Mouse (Mus musculus): ENCODE results near the gene Usp36. TPM values are rescaled to one million over a fixed set of nuclear protein-coding genes. Genes with fewer than 3 reads are reported as not detected.

Gene Usp36
- polyA plus RNA-seq, 2 experiments, result 17.7 to 24.3 TPM

GRCm38 (mm10) chr11:118219066-118219465 is 71.0 kb downstream of the Usp36 start:
- Histone ChIP-seq H3K9me3 (ENCODE audit: control insufficient read depth, low read length) (no peaks in the 10 kb centered on the region), H3K9ac (ENCODE audit: low read depth, low read length, severe bottlenecking) (no peak overlapping the region), H3K36me3 (ENCODE audit: control insufficient read depth, insufficient read depth, low read length) (no peaks in the 10 kb centered on the region), H3K27me3 (ENCODE audit: control insufficient read depth, insufficient read depth, low read length) (no peaks in the 10 kb centered on the region), H3K4me2 (replicated peaks; ENCODE audit: low read depth, low read length, severe bottlenecking) (no peak overlapping the region), H3K4me1 (ENCODE audit: control insufficient read depth, insufficient read depth, low read length) (no peaks in the 10 kb centered on the region), H3K4me3 (replicated peaks; ENCODE audit: low read length) (no peak overlapping the region), H3K27ac (replicated peaks; ENCODE audit: low read depth, low read length) (no peak overlapping the region)
- 82% methylated on average over 4 of the region's 4 CpGs for whole genome bisulfite sequencing
- no peak for DNase-seq (ENCODE audit: low spot score)
- ATAC-seq (ENCODE audit: low FRiP score, low read depth), result no peak
- no peak for TF ChIP-seq POLR2A (IDR thresholded peaks at IDR 0.05; ENCODE audit: borderline replicate concordance, extremely low read depth, insufficient read depth, insufficient read length)

GRCm38 (mm10) chr11:118216468-118216867 is 73.6 kb downstream of the Usp36 start:
- WGBS, result 78% methylated on average over 6 of the region's 6 CpGs
- DNase-seq (ENCODE audit: low spot score) (no peak), ATAC-seq (ENCODE audit: low FRiP score, low read depth) (no peak)
- Histone ChIP-seq H3K4me2 (replicated peaks; ENCODE audit: low read depth, low read length, severe bottlenecking) (no peak overlapping the region), H3K36me3 (ENCODE audit: control insufficient read depth, insufficient read depth, low read length) (no peaks in the 10 kb centered on the region), H3K27me3 (ENCODE audit: control insufficient read depth, insufficient read depth, low read length) (no peaks in the 10 kb centered on the region), H3K9me3 (ENCODE audit: control insufficient read depth, low read length) (no peaks in the 10 kb centered on the region), H3K4me1 (ENCODE audit: control insufficient read depth, insufficient read depth, low read length) (peaks cover 15% of the 10 kb centered on the region), H3K9ac (ENCODE audit: low read depth, low read length, severe bottlenecking) (no peak overlapping the region), H3K27ac (replicated peaks; ENCODE audit: low read depth, low read length) (no peak overlapping the region), H3K4me3 (replicated peaks; ENCODE audit: low read length) (no peak overlapping the region)
- TF ChIP-seq POLR2A (IDR thresholded peaks at IDR 0.05; ENCODE audit: borderline replicate concordance, extremely low read depth, insufficient read depth, insufficient read length), result no peak

GRCm38 (mm10) chr11:118215928-118216458 is 74.1 kb downstream of the Usp36 start:
- Histone ChIP-seq H3K4me1 (ENCODE audit: control insufficient read depth, insufficient read depth, low read length) (peaks cover 19% of the 10 kb centered on the region), H3K4me3 (replicated peaks; ENCODE audit: low read length) (no peak overlapping the region), H3K36me3 (ENCODE audit: control insufficient read depth, insufficient read depth, low read length) (no peaks in the 10 kb centered on the region), H3K4me2 (replicated peaks; ENCODE audit: low read depth, low read length, severe bottlenecking) (no peak overlapping the region), H3K9ac (ENCODE audit: low read depth, low read length, severe bottlenecking) (no peak overlapping the region), H3K27ac (replicated peaks; ENCODE audit: low read depth, low read length) (no peak overlapping the region), H3K9me3 (ENCODE audit: control insufficient read depth, low read length) (no peaks in the 10 kb centered on the region), H3K27me3 (ENCODE audit: control insufficient read depth, insufficient read depth, low read length) (no peaks in the 10 kb centered on the region)
- WGBS, result 71% methylated on average over 5 of the region's 5 CpGs
- no peak for DNase-seq (ENCODE audit: low spot score)
- TF ChIP-seq POLR2A (IDR thresholded peaks at IDR 0.05; ENCODE audit: borderline replicate concordance, extremely low read depth, insufficient read depth, insufficient read length), result no peak
- ATAC-seq (ENCODE audit: low FRiP score, low read depth), result no peak

DNA sequence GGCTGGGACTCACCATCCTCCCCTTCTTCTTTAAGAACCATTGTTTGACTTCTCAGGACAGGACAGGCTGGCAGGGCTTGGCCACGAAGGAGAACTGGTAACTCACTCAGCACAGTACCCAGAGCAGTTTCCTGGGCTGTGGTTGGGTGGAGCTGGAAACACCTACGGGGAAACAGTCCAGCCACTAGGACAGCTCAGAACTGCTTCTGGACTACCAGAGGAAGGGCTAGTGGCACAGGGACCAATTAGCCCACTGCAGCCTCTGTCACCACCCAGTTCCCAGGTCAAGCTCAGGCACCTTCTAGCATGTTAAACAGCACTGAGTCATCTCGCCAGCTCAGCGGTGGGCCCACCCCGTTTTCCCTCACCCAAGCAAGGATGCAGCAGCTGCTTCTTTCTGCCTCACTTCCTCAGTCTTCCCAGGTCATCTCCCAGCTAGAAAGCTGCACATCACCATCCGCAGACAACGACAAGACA is 77.4 kb downstream of the Usp36 start:
- Histone ChIP-seq H3K4me3 (replicated peaks; ENCODE audit: low read length) (no peak overlapping the region), H3K9me3 (ENCODE audit: control insufficient read depth, low read length) (no peaks in the 10 kb centered on the region), H3K4me2 (replicated peaks; ENCODE audit: low read depth, low read length, severe bottlenecking) (no peak overlapping the region), H3K27me3 (ENCODE audit: control insufficient read depth, insufficient read depth, low read length) (no peaks in the 10 kb centered on the region), H3K4me1 (ENCODE audit: control insufficient read depth, insufficient read depth, low read length) (peaks cover 50% of the 10 kb centered on the region), H3K36me3 (ENCODE audit: control insufficient read depth, insufficient read depth, low read length) (no peaks in the 10 kb centered on the region), H3K9ac (ENCODE audit: low read depth, low read length, severe bottlenecking) (no peak overlapping the region), H3K27ac (replicated peaks; ENCODE audit: low read depth, low read length) (no peak overlapping the region)
- no peak for TF ChIP-seq POLR2A (IDR thresholded peaks at IDR 0.05; ENCODE audit: borderline replicate concordance, extremely low read depth, insufficient read depth, insufficient read length)
- 67% methylated on average over 7 of the region's 7 CpGs for WGBS
- DNase-seq (ENCODE audit: low spot score) (no peak), ATAC-seq (ENCODE audit: low FRiP score, low read depth) (no peak)

- 56% methylated on average over 10 of the region's 10 CpGs for WGBS
- peaks cover 54% of the 10 kb centered on the region for H3K4me1 ChIP-seq (ENCODE audit: control insufficient read depth, insufficient read depth, low read length)
These were observed 78.1 kb downstream of the Usp36 start for GRCm38 (mm10) chr11:118211749-118212635.

More at GRCm38 (mm10) chr11:118211749-118212635, 78.1 kb downstream of the Usp36 start:
- H3K9me3 ChIP-seq (ENCODE audit: control insufficient read depth, low read length), result no peaks in the 10 kb centered on the region
- no peak overlapping the region for H3K4me2 ChIP-seq (replicated peaks; ENCODE audit: low read depth, low read length, severe bottlenecking)
- ATAC-seq (ENCODE audit: low FRiP score, low read depth) (no peak), DNase-seq (ENCODE audit: low spot score) (no peak)
- no peak overlapping the region for H3K27ac ChIP-seq (replicated peaks; ENCODE audit: low read depth, low read length)
- no peak overlapping the region for H3K9ac ChIP-seq (ENCODE audit: low read depth, low read length, severe bottlenecking)
- no peak for TF ChIP-seq POLR2A (IDR thresholded peaks at IDR 0.05; ENCODE audit: borderline replicate concordance, extremely low read depth, insufficient read depth, insufficient read length)
- H3K36me3 ChIP-seq (ENCODE audit: control insufficient read depth, insufficient read depth, low read length), result no peaks in the 10 kb centered on the region
- no peaks in the 10 kb centered on the region for H3K27me3 ChIP-seq (ENCODE audit: control insufficient read depth, insufficient read depth, low read length)
- no peak overlapping the region for H3K4me3 ChIP-seq (replicated peaks; ENCODE audit: low read length)
